Mouse (Mus musculus) kidney, adult 2 months (tissue): ENCODE measurements around the gene Tmem141. TPM values are rescaled to one million over a fixed set of nuclear protein-coding genes. Genes with fewer than 3 reads are reported as not detected.
A peak's percentile ranks its signal among the peaks of the same experiment; 100 is the strongest.

ENCODE experiments used
- DNase-seq: peaks from one replicate; pipeline ENCODE4 v3.0.0; 2021
- H3K27ac ChIP-seq: fragments of 200-500 bp; 2 replicates; pipeline ENCODE4 v1.5.1; 2012; ENCODE audit warnings: low read depth, low read length, control low read depth, inconsistent platforms; ENCODE audit not compliant: insufficient read depth
- H3K27me3 ChIP-seq: fragments of 200-500 bp; replicated peaks from 2 replicates; pipeline ENCODE4 v1.6.1; 2012; ENCODE audit warnings: mild to moderate bottlenecking, moderate library complexity, low read length, inconsistent platforms; ENCODE audit not compliant: control insufficient read depth, insufficient read depth
- H3K36me3 ChIP-seq: fragments of 200-500 bp; 2 replicates; pipeline ENCODE4 v1.6.1; 2012; ENCODE audit warnings: mild to moderate bottlenecking, moderate library complexity, low read length, inconsistent platforms; ENCODE audit not compliant: control insufficient read depth, insufficient read depth
- H3K4me1 ChIP-seq: fragments of 200-500 bp; 2 replicates; pipeline ENCODE4 v1.6.1; 2011; ENCODE audit warnings: low read length; ENCODE audit not compliant: control insufficient read depth, insufficient read depth
- H3K4me3 ChIP-seq: fragments of 200-500 bp; 2 replicates; pipeline ENCODE4 v1.5.1; 2011; ENCODE audit warnings: mild to moderate bottlenecking, low read depth, low read length, control low read depth; ENCODE audit not compliant: insufficient read depth
- CTCF ChIP-seq: fragments of 200-500 bp; conservative IDR thresholded peaks from 2 replicates; pipeline ENCODE4 v1.5.1; 2011; ENCODE audit warnings: low read depth, mild to moderate bottlenecking, control low read depth, low read length, moderate library complexity, mixed read lengths; ENCODE audit not compliant: insufficient read depth, insufficient read length
- POLR2A ChIP-seq: fragments of 200-500 bp; IDR thresholded peaks from one replicate; pipeline ENCODE4 v1.6.1; 2011; ENCODE audit warnings: low read depth, low read length, control low read depth
- WGBS: fragments of 180-500 bp; shearing (Covaris S2); methylation state at CpG from one replicate; pipeline ENCODE4 v1.1.7; 2018; 5-methylcytosine and 5-hydroxymethylcytosine counted together
- polyA plus RNA-seq: library from polyadenylated mRNA; depleted of rRNA; stranded (reverse); fragments of >200 nt; gene quantifications from 2 replicates; pipeline ENCODE4 v1.2.3, GENCODE M21; 2012

The Tmem141 gene
- polyA plus RNA-seq, 1 experiment: 37.7 TPM

- Histone ChIP-seq H3K4me3 (no peak overlapping the region), H3K4me1 (no peaks in the 10 kb centered on the region), H3K27ac (no peak overlapping the region), H3K27me3 (no peaks in the 10 kb centered on the region), H3K36me3 (no peaks in the 10 kb centered on the region)
- WGBS: 57% methylated on average over 4 of the region's 4 CpGs
- TF ChIP-seq CTCF (no peak), POLR2A (no peak)
- peak; percentile 21 for DNase-seq
These were observed 35.4 kb upstream of the Tmem141 start for GRCm38 (mm10) chr2:25657246-25657645.

GRCm38 (mm10) chr2:25656691-25657090, 34.9 kb upstream of the Tmem141 start:
- no peak overlapping the region for H3K27ac ChIP-seq
- H3K4me3 ChIP-seq: no peak overlapping the region
- no peaks in the 10 kb centered on the region for H3K27me3 ChIP-seq
- no peaks in the 10 kb centered on the region for H3K4me1 ChIP-seq
- 88% methylated on average over 4 of the region's 4 CpGs for WGBS
- no peaks in the 10 kb centered on the region for H3K36me3 ChIP-seq
- DNase-seq: no peak
- TF ChIP-seq POLR2A (no peak), CTCF (no peak)

GRCm38 (mm10) chr2:25654502-25654901, 32.7 kb upstream of the Tmem141 start:
- Histone ChIP-seq H3K4me1 (no peaks in the 10 kb centered on the region), H3K4me3 (no peak overlapping the region), H3K36me3 (no peaks in the 10 kb centered on the region), H3K27ac (no peak overlapping the region), H3K27me3 (no peaks in the 10 kb centered on the region)
- WGBS: 45% methylated on average over 1 of the region's 1 CpGs
- TF ChIP-seq CTCF: no peak
- no peak for TF ChIP-seq POLR2A
- DNase-seq: no peak

- WGBS: 91% methylated on average over 2 of the region's 2 CpGs
- H3K27me3 ChIP-seq: no peaks in the 10 kb centered on the region
- H3K4me1 ChIP-seq: no peaks in the 10 kb centered on the region
- no peak for DNase-seq
- TF ChIP-seq POLR2A: no peak
- H3K36me3 ChIP-seq: no peaks in the 10 kb centered on the region
- no peak within 1 kb of the TSS for H3K27ac ChIP-seq
- H3K4me3 ChIP-seq: no peak within 1 kb of the TSS
These were observed 31.1 kb upstream of the Tmem141 start, which contains the start of gene Lcn8 for GRCm38 (mm10) chr2:25652902-25653301. Lcn8 (plus strand) TSS chr2:25653120.

- WGBS: 22% methylated on average over 6 of the region's 6 CpGs
- no peaks in the 10 kb centered on the region for H3K4me1 ChIP-seq
- no peaks in the 10 kb centered on the region for H3K27me3 ChIP-seq
- no peak overlapping the region for H3K4me3 ChIP-seq
- no peaks in the 10 kb centered on the region for H3K36me3 ChIP-seq
- TF ChIP-seq CTCF (peak; percentile 52), POLR2A (no peak)
- no peak for DNase-seq
- no peak overlapping the region for H3K27ac ChIP-seq
These were observed 18.1 kb upstream of the Tmem141 start for GRCm38 (mm10) chr2:25639890-25640289.

- no peaks in the 10 kb centered on the region for H3K27me3 ChIP-seq
- no peak for DNase-seq
- no peaks in the 10 kb centered on the region for H3K4me1 ChIP-seq
- H3K36me3 ChIP-seq: no peaks in the 10 kb centered on the region
- TF ChIP-seq POLR2A (no peak), CTCF (peak; percentile 18; the same call in 1 of the 2 replicates)
- H3K4me3 ChIP-seq: no peak overlapping the region
- no peak overlapping the region for H3K27ac ChIP-seq
- 79% methylated on average over 1 of the region's 1 CpGs for WGBS
These were observed 12.2 kb upstream of the Tmem141 start for GRCm38 (mm10) chr2:25634046-25634445.

- no peaks in the 10 kb centered on the region for H3K36me3 ChIP-seq
- no peak for TF ChIP-seq POLR2A
- no peak for TF ChIP-seq CTCF
- no peaks in the 10 kb centered on the region for H3K27me3 ChIP-seq
- DNase-seq: no peak
- WGBS: 83% methylated on average over 3 of the region's 3 CpGs
- H3K4me3 ChIP-seq: no peak overlapping the region
- H3K27ac ChIP-seq: no peak overlapping the region
- no peaks in the 10 kb centered on the region for H3K4me1 ChIP-seq
These were observed 11.8 kb upstream of the Tmem141 start for GRCm38 (mm10) chr2:25633616-25634015.

- peak; percentile 60 for DNase-seq
- Histone ChIP-seq H3K27ac (no peak overlapping the region), H3K4me3 (no peak overlapping the region), H3K36me3 (no peaks in the 10 kb centered on the region), H3K4me1 (no peaks in the 10 kb centered on the region), H3K27me3 (no peaks in the 10 kb centered on the region)
- 34% methylated on average over 4 of the region's 4 CpGs for WGBS
- TF ChIP-seq POLR2A (no peak), CTCF (no peak)
These were observed 6.9 kb upstream of the Tmem141 start for GRCm38 (mm10) chr2:25628738-25629137.
